Mouse (Mus musculus): ENCODE measurements around the gene Pank3. TPM values are rescaled to one million over a fixed set of nuclear protein-coding genes. Genes with fewer than 3 reads are reported as not detected.

Gene Pank3
- polyA plus RNA-seq, 1 experiment from 2014 or later = 24.8 TPM

GRCm38 (mm10) chr11:35801332-35801731 lies 32.0 kb downstream of the Pank3 start:
- 76% methylated on average over 5 of the region's 5 CpGs for WGBS
- Histone ChIP-seq H3K27me3 (ENCODE audit: control insufficient read depth, insufficient read depth, low read length) (peaks cover 27% of the 10 kb centered on the region), H3K4me3 (ENCODE audit: low read depth, low read length) (no peak overlapping the region), H3K4me2 (ENCODE audit: low read depth, low read length) (no peak overlapping the region), H3K9me3 (replicated peaks; ENCODE audit: control insufficient read depth, low read length) (no peaks in the 10 kb centered on the region), H3K4me1 (ENCODE audit: control insufficient read depth, insufficient read depth, low read length) (peaks cover 2% of the 10 kb centered on the region; the same call in 1 of the 2 replicates), H3K36me3 (replicated peaks; ENCODE audit: control insufficient read depth, insufficient read depth, low read depth, low read length) (no peaks in the 10 kb centered on the region), H3K9ac (replicated peaks; ENCODE audit: low read length) (no peak overlapping the region), H3K27ac (replicated peaks; ENCODE audit: low read depth, low read length) (no peak overlapping the region)
- ATAC-seq (replicated peaks; ENCODE audit: insufficient number of reproducible peaks, low FRiP score, low TSS enrichment, low read depth) (no peak), DNase-seq (ENCODE audit: low spot score) (no peak)

GRCm38 (mm10) chr11:35811458-35811857 lies 42.2 kb downstream of the Pank3 start:
- Histone ChIP-seq H3K4me1 (ENCODE audit: control insufficient read depth, insufficient read depth, low read length) (no peaks in the 10 kb centered on the region), H3K4me2 (ENCODE audit: low read depth, low read length) (no peak overlapping the region), H3K27ac (replicated peaks; ENCODE audit: low read depth, low read length) (no peak overlapping the region), H3K36me3 (replicated peaks; ENCODE audit: control insufficient read depth, insufficient read depth, low read depth, low read length) (peaks cover 3% of the 10 kb centered on the region; the same call in 1 of the 2 replicates), H3K27me3 (ENCODE audit: control insufficient read depth, insufficient read depth, low read length) (no peaks in the 10 kb centered on the region), H3K9ac (replicated peaks; ENCODE audit: low read length) (no peak overlapping the region), H3K4me3 (ENCODE audit: low read depth, low read length) (no peak overlapping the region), H3K9me3 (replicated peaks; ENCODE audit: control insufficient read depth, low read length) (no peaks in the 10 kb centered on the region)
- no peak for ATAC-seq (replicated peaks; ENCODE audit: insufficient number of reproducible peaks, low FRiP score, low TSS enrichment, low read depth)
- 88% methylated on average over 10 of the region's 10 CpGs for WGBS
- no peak for DNase-seq (ENCODE audit: low spot score)

GRCm38 (mm10) chr11:35816316-35816715 lies 47.0 kb downstream of the Pank3 start:
- Histone ChIP-seq H3K36me3 (replicated peaks; ENCODE audit: control insufficient read depth, insufficient read depth, low read depth, low read length) (peaks cover 7% of the 10 kb centered on the region), H3K4me2 (ENCODE audit: low read depth, low read length) (no peak overlapping the region), H3K27me3 (ENCODE audit: control insufficient read depth, insufficient read depth, low read length) (no peaks in the 10 kb centered on the region), H3K4me3 (ENCODE audit: low read depth, low read length) (no peak overlapping the region), H3K9me3 (replicated peaks; ENCODE audit: control insufficient read depth, low read length) (no peaks in the 10 kb centered on the region), H3K4me1 (ENCODE audit: control insufficient read depth, insufficient read depth, low read length) (no peaks in the 10 kb centered on the region), H3K27ac (replicated peaks; ENCODE audit: low read depth, low read length) (no peak overlapping the region), H3K9ac (replicated peaks; ENCODE audit: low read length) (no peak overlapping the region)
- ATAC-seq (replicated peaks; ENCODE audit: insufficient number of reproducible peaks, low FRiP score, low TSS enrichment, low read depth) (no peak), DNase-seq (ENCODE audit: low spot score) (no peak)
- WGBS = 94% methylated on average over 12 of the region's 12 CpGs

GRCm38 (mm10) chr11:35827714-35828113 lies 58.4 kb downstream of the Pank3 start:
- Histone ChIP-seq H3K36me3 (replicated peaks; ENCODE audit: control insufficient read depth, insufficient read depth, low read depth, low read length) (peaks cover 12% of the 10 kb centered on the region), H3K4me3 (ENCODE audit: low read depth, low read length) (no peak overlapping the region), H3K9ac (replicated peaks; ENCODE audit: low read length) (no peak overlapping the region), H3K27ac (replicated peaks; ENCODE audit: low read depth, low read length) (no peak overlapping the region), H3K4me2 (ENCODE audit: low read depth, low read length) (no peak overlapping the region), H3K4me1 (ENCODE audit: control insufficient read depth, insufficient read depth, low read length) (no peaks in the 10 kb centered on the region), H3K9me3 (replicated peaks; ENCODE audit: control insufficient read depth, low read length) (no peaks in the 10 kb centered on the region), H3K27me3 (ENCODE audit: control insufficient read depth, insufficient read depth, low read length) (no peaks in the 10 kb centered on the region)
- 94% methylated on average over 6 of the region's 6 CpGs for WGBS
- DNase-seq (ENCODE audit: low spot score) (no peak), ATAC-seq (replicated peaks; ENCODE audit: insufficient number of reproducible peaks, low FRiP score, low TSS enrichment, low read depth) (no peak)

- DNase-seq (ENCODE audit: low spot score) = no peak
- Histone ChIP-seq H3K4me2 (ENCODE audit: low read depth, low read length) (no peak overlapping the region), H3K4me1 (ENCODE audit: control insufficient read depth, insufficient read depth, low read length) (no peaks in the 10 kb centered on the region), H3K9ac (replicated peaks; ENCODE audit: low read length) (no peak overlapping the region), H3K4me3 (ENCODE audit: low read depth, low read length) (no peak overlapping the region), H3K36me3 (replicated peaks; ENCODE audit: control insufficient read depth, insufficient read depth, low read depth, low read length) (no peaks in the 10 kb centered on the region), H3K27ac (replicated peaks; ENCODE audit: low read depth, low read length) (no peak overlapping the region), H3K27me3 (ENCODE audit: control insufficient read depth, insufficient read depth, low read length) (no peaks in the 10 kb centered on the region), H3K9me3 (replicated peaks; ENCODE audit: control insufficient read depth, low read length) (no peaks in the 10 kb centered on the region)
- no peak for ATAC-seq (replicated peaks; ENCODE audit: insufficient number of reproducible peaks, low FRiP score, low TSS enrichment, low read depth)
- WGBS = 81% methylated on average over 4 of the region's 4 CpGs
Measured at GRCm38 (mm10) chr11:35832139-35832538, 62.9 kb downstream of the Pank3 start.

- Histone ChIP-seq H3K4me1 (ENCODE audit: control insufficient read depth, insufficient read depth, low read length) (no peaks in the 10 kb centered on the region), H3K4me3 (ENCODE audit: low read depth, low read length) (peak overlapping the region; percentile 96), H3K36me3 (replicated peaks; ENCODE audit: control insufficient read depth, insufficient read depth, low read depth, low read length) (no peaks in the 10 kb centered on the region), H3K4me2 (ENCODE audit: low read depth, low read length) (peak overlapping the region; percentile 64), H3K9ac (replicated peaks; ENCODE audit: low read length) (peak overlapping the region; percentile 22; the same call in 1 of the 2 replicates), H3K27me3 (ENCODE audit: control insufficient read depth, insufficient read depth, low read length) (no peaks in the 10 kb centered on the region), H3K9me3 (replicated peaks; ENCODE audit: control insufficient read depth, low read length) (no peaks in the 10 kb centered on the region), H3K27ac (replicated peaks; ENCODE audit: low read depth, low read length) (no peak overlapping the region)
- ATAC-seq (replicated peaks; ENCODE audit: insufficient number of reproducible peaks, low FRiP score, low TSS enrichment, low read depth) = no peak
- 88% methylated on average over 6 of the region's 6 CpGs for WGBS
- DNase-seq (ENCODE audit: low spot score) = no peak
Measured at GRCm38 (mm10) chr11:35833270-35833669, 64.0 kb downstream of the Pank3 start.

GRCm38 (mm10) chr11:35834022-35834760 lies 64.9 kb downstream of the Pank3 start, which contains the start of gene Rars:
Gene Rars, minus strand, starts transcription at chr11:35834506.
- Histone ChIP-seq H3K27me3 (ENCODE audit: control insufficient read depth, insufficient read depth, low read length) (no peaks in the 10 kb centered on the region), H3K4me1 (ENCODE audit: control insufficient read depth, insufficient read depth, low read length) (no peaks in the 10 kb centered on the region), H3K9ac (replicated peaks; ENCODE audit: low read length) (peak within 1 kb of the TSS; percentile 86), H3K9me3 (replicated peaks; ENCODE audit: control insufficient read depth, low read length) (no peaks in the 10 kb centered on the region), H3K4me3 (ENCODE audit: low read depth, low read length) (peak within 1 kb of the TSS; percentile 96), H3K4me2 (ENCODE audit: low read depth, low read length) (peak within 1 kb of the TSS; percentile 64), H3K36me3 (replicated peaks; ENCODE audit: control insufficient read depth, insufficient read depth, low read depth, low read length) (no peaks in the 10 kb centered on the region), H3K27ac (replicated peaks; ENCODE audit: low read depth, low read length) (no peak within 1 kb of the TSS)
- DNase-seq (ENCODE audit: low spot score) (peak; percentile 97), ATAC-seq (replicated peaks; ENCODE audit: insufficient number of reproducible peaks, low FRiP score, low TSS enrichment, low read depth) (peak; percentile 72)
- 2% methylated on average over 46 of the region's 46 CpGs for WGBS
